Mouse (Mus musculus) right cerebral cortex, postnatal 4 days (tissue): ENCODE results near the gene Tradd.

Experiments
- DNase-seq: peaks from one replicate; pipeline ENCODE4 v3.0.0-alpha.2; 2022

The Tradd gene

DNA sequence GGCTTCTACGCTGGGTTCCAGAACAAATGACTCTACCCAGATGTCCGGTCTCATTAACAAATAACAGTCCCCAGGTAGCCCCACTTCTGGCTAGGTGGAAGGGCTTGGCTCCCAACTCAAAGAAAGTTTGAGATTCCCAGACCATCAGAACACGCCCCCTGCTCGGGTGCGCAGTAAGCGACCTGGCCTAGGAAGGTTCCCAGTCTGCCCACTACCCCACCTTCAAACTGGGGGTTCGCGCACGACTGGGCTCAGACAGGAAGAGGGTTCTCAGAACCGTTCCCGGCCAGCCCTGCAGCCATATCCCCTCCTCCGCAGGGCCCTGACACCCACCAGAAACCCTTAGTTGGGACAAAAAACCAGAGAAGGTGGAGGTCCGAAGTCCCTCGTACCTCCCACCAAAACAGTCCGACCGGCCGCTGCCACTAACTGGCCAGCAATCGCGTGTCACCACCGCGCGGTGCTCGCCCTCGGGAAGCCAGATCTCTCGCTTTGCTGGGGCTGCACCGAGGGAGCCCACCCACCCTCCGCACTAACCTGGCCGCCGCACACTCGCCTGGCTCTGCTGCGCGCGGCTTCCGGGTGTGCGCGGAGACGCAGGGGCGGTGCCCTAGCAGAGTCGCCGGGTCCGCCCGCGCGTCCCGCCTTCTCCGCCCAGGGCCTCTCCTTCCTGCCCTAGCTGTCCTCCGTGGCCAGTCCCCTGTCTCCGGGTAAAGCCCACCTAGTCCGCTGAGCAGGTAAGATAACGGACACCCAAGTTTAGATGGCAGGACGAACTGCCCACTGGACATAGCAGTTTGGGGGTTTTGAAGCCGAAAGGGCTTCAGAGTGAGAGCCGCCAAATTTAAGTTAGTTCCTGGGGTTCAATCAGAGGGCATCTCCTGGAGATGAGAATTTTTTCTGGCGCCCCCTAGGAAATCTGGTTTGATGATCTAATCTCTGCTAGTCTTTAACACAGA lies at the start of gene Tradd, which contains the start of gene Fbxl8:
Gene Tradd, minus strand, starts transcription at position 586 of the 959 bp plus-strand sequence.
Gene Fbxl8, plus strand, starts transcription at position 625 of the 959 bp plus-strand sequence.
- no peak for DNase-seq

DNA sequence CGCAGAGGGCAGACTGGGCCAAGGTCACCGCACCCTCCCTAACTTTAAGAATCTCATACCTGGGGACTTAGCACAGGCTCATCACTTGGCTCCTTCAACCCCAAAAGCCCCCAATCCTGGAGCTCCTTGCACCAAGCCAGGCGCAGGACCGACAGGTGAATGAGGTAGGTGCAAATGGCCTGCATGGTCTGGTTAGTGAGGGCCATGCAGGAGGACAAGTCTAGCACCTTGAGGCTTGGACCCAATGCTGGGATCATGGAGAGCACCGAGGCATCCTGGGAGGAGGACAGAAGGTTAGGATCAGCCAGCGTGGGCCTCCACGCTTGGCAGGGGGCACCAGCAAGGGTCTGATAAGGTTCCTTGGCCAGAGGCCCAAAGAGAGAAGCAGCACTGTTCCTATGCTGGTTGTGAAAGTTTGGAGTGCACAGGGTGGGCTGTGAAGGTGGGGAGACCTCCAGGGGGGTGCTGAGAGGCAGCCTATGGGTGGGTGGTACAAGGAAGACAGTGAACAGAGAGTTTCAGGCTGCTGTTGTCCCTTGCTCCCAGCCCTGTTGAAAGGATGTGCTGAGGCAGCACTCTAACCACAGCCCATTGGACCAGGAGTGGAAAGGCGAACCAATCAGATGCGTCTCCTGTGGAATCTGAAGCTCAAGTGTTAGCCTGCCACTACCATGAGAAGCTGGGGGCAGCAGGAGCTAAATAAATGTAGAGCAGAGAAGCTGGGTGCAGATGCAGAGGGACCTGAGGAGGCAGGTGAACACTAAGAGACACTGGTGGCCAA lies 49.4 kb upstream of the Tradd start:
- DNase-seq: no peak

DNA sequence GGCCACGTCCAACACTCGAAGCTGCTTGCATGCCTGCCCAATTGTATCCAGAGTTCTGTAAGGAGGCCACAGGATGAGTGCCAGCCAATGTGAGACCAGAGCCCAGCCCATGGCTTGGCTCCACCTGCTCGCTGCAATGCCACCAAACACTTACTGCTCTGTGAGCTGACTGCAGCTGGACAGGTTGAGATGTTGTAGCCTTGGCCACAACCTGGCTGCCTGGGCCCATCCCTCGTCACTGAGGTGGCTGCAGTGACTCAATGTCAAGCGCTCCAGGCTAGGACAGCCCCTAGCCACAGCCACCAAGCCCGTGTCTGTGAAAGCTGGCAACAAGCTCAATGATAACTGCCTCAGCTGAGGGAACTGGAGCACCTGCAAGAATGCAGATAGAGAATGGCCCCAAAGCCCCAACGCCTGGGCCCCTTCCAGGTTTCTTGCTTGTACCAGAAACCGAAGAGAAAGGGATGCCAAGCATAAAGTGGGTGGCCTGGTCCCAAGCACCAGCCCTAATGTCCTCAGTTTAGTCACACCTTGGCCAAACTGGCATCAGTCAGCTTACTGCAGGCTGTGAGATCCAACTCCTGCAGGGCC lies 48.6 kb upstream of the Tradd start:
- no peak for DNase-seq

DNA sequence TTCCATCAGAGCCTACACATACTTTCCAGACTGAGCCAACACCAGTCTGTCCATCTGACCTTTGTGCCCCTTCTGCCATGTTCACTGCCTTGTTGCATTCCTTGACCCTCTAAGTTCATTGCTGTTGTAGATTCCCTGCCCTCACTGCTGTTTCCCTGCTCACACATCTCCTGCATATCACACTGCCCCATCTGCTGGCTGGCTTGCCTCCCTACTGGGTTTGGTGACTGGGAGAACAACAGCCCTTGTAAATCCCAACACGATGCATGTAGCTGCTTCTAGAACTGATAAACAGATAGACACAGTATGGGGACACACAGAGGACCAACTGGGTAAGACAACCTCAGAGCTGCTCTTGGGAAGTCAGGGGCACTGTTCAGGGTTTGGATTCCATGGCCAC lies 47.3 kb upstream of the Tradd start:
- no peak for DNase-seq

DNA sequence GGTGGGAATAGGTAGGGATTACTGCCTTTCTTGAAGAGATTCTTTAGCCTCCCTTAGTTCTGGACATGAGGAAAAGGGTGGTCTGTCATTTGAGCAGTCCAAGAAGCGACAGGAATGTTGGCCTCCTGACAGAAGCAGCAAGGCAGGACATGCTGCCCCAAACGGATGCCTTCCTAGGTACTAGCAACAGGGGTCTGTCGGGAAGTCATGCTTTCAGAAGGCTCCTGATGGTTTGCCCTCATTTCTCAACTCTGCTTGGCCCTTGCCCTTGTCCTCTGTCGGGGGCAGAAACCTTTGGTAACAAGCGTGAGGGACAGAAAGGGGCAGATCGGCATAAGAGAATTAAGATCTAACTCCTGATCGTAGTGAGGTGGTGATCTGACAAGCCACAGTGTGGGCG lies 45.7 kb upstream of the Tradd start:
- DNase-seq: no peak

DNA sequence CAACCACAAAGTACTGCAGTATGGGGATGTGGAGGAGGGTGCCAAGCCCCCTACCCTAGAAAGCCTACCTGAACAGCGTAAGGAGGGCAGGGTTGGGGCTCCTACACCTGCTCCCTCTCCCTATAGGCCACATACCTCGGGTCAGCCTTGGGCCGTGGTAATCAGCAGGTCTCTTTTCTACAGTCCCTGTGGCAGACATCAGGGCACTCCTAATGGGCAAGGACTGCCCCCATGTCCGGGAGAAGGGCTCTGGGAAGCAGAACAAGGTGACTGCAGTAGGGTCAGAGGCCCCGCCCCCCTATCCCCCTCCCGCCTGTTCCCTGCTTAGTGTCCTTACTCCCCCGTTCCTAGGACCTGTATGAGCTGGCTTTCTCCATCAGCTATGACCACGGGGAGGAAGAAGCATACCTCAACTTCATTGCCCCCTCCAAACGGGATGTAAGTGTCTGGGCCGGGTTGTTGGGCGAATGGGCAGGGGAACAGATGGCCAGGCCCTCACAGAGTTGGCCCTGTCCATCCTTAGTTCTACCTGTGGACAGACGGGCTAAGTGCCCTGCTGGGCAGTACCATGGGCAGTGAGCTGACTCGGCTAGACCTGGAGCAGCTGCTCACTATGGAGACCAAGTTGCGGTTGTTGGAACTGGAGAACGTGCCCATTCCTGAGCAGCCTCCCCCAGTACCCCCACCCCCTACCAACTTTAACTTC lies 44.9 kb upstream of the Tradd start:
- DNase-seq: no peak

DNA sequence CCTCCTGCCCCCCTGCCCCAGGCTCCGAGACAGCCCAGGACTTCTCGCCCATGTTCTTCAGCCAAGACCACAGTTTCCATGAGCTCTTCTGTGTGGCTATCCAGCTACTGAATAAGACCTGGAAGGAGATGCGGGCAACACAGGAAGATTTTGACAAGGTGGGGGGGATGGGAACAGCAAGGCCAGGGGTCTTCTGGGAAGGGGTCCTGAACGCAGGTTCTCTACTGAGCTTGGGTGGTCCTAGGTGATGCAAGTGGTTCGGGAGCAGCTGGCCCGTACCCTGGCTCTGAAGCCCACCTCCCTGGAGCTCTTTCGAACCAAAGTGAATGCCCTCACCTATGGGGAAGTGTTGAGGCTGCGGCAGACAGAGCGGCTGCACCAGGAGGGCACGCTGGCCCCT lies 44.0 kb upstream of the Tradd start:
- no peak for DNase-seq

DNA sequence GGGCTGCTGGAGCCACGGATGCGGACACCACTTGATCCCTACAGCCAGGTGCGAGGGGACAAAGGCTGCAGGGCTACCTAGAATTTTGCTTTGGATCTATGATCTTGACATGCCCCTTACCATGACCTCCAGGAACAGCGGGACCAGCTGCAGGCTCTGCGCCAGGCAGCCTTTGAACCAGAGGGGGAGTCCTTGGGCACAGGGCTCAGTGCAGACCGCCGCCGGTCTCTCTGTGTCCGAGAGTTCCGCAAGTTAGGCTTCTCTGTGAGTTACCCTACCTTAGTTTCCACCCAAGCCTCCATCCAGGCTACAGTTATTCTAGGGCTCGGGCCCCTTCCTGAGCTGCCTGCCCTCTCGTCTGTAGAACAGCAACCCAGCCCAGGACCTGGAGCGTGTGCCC lies 43.3 kb upstream of the Tradd start:
- no peak for DNase-seq

DNA sequence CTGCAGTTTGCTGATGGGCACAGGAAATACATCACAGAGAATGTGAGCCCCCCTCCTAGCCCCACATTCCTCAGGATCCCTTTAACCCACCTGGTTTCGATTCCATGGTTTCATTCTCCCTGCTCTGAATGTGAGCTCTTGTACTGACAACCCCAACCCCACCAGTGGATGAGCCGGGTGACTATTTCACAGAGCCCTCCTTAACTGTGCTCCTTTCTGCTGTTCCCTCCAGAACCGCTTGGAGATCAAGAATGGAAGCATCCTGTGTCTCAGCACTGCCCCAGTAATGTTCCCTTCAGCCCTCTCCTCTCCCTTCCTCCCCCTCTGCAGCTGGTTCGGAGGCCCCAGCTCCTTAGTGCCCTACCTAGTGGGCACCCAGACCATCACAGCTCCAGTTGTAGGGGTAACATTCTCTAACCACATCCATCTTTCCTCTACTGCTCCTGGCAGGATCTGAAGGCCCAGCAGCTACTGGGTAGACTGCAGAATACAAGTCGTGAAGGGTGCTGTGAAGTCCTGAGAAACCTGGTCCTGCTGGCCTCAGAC lies 41.8 kb upstream of the Tradd start:
- DNase-seq: no peak

DNA sequence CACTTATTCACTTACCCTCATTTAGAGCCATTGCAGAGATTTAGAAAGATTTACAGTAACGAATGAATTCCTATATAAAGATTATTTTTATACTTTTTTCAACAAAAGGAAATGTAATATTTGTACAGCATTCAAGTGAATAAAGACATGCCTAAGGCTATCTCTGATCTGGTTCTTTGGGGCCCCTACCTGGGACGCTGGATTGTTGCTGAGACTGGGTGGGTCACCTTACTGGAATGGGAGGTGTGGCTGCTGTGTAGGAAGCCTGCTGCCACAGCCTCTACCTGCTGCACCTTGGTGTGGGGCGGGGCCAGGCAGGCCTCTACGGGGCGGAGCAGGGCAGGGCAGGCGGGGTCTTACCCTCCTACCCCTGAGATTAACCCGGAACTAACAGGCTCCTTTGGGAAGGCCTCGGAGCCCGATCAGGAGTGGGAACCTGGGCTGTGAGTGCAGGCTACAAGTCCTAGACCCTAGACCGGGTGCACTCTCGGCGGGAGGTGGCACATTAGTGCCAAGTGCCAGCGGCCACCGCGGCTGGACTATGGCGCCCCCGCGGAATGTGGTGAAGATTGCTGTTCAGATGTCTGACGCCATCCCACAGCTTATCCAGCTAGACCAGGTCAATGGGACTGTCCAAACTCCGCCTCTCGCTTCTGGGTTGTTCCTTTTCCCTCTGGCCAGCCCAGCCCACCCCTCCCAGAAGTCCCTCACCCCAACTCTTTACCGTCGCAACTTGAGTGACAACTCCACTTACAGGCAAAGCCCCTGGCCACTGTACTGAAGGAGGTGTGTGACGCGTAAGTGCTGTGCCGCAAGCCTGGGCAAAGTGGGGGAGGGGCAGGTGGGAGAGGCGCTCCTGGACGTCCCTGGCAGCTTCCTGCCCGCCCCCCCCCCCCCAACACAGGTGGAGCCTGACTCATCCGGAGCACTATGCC lies 41.1 kb upstream of the Tradd start, which contains the start of gene Elmo3:
Gene Elmo3, plus strand, starts transcription at position 391 of the 935 bp plus-strand sequence.
- DNase-seq: peak; percentile 63

DNA sequence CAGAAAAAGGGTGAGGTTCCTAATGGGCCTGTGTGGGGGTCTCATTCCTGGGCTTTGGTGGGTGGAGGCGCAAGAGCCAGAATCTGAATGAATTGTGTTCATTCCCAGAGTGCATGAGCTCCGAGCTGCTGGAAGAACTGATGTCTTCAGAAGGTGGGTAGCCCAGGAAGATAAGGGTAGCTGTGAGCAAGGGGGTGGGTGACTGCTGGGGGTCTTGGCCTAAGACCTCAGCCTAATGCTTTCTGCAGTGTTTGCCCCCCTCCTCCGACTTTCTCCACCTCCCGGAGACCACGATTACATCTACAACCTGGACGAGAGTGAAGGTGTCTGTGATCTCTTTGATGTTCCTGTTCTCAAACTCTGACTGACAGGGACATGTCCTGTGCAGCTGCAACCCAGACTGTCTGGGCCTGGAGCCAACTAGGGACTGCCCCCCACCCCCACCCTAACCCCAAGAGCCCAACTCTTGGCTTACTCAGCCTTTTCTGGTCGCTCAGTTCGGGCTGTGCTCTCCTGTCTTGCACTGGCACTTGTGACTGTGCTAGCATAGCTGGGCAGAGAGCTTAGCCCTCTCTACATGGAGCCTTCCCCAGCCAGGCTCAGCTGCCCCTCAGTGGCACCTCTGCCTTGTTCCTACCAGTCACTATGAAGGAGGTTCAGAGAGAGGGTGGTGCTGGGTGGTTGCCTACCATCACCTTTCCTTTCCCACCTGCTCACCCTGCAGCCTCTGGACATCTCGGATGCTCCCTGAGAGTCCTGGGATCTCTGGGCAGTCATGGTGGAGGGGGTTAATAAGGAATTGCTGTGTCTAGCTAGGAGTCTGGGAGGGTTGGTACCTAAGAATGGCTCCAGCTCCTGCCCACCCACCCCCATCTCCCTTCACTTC lies 40.2 kb upstream of the Tradd start:
- DNase-seq: no peak

DNA sequence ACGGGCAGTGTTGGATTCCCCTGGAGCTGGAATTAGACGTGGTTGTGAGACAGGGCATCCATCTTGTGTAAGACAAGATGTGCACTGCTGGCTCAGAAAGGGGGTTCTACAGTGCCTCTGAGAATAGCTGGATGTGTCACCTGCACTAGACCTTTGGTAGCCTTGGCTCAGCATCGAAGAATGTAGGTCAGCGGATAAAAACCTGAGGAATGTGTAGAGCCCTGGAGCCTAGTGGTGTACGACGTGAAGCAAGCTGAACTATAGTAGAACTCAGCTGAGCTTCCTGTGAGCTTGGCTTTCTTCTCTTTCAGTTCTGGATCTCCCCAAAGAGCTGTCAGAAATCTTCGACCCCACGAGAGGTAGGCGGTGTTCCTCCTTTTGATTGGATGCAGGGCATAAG lies 39.5 kb upstream of the Tradd start:
- no peak for DNase-seq

DNA sequence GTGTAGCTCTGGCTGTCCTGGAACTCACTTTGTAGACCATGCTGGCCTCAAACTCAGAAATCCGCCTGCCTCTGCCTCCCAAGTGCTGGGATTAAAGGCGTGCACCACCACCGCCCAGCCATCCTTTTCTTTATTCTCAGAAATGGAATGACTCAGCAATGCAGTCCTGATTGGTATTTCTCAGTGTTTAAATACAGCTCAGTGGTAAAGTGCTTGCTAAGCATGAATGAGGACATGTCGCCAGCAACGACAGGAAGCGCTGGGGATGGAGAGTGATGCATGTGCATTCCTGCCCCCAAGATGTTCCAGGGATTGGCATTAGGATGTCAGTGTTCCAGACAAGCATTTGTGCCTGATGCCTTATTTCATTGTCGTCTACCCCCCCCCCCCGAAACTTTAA lies 39.0 kb upstream of the Tradd start:
- DNase-seq: no peak

DNA sequence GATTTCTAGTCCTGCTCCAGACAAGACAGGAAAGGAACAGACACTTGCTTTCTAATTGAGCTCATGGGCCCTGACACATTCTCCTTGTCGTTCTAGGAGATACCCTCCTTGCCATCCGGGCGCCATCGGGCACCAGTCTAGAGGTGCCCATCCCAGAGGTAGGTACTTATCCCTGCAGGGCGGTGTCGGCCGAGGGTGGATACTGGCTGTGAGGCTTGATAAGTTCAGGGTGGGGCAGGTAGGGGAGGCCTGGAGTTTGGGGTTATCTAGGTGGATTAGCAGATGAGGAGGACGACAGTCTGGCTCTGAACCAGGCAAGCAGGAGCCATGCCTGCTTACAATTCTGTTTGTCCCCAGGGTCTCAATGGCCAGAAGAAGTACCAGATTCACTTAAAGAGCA lies 35.6 kb upstream of the Tradd start:
- no peak for DNase-seq

DNA sequence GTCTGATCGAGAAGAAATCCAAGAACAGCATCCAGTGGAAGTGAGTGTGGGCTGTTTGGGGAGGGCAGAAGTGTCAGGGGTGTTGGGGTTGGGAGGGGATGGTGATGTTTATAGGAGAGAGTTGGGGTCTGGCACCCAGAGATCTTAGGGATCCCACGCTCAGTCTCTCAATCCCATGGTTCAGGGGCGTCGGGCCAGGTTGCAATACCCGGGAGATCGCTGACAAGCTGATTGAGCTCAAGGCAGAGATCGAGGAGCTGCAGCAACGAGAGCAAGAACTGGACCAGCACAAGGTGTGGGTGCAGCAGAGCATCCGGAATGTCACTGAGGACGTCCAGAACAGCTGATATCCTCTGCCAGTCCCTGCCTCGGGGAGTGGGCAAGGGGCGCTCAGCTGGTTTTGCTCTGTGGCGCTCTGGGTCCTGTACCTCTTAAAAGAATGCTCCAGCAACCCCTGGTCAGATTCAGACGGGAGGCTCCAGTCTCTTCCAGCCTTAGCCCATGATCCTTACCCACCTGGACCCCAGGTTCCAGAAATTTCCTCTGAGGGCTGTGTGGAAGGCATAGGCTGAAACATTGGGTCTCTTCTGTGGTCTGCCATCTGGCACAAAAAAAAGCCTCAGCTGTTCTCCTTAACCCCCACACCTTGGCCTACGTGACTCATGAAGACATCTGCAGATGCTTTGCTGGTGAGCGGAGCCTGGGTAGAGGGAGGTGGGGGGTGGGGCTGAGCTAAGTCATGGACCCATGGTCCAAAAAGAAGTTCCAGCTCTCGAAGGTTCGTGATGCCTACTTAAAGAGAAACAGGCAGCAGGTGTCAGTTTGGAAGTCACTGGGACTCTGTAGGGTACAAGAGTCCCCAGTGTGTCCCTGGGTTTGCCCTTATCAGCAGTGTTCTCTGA lies 34.2 kb upstream of the Tradd start:
- no peak for DNase-seq

DNA sequence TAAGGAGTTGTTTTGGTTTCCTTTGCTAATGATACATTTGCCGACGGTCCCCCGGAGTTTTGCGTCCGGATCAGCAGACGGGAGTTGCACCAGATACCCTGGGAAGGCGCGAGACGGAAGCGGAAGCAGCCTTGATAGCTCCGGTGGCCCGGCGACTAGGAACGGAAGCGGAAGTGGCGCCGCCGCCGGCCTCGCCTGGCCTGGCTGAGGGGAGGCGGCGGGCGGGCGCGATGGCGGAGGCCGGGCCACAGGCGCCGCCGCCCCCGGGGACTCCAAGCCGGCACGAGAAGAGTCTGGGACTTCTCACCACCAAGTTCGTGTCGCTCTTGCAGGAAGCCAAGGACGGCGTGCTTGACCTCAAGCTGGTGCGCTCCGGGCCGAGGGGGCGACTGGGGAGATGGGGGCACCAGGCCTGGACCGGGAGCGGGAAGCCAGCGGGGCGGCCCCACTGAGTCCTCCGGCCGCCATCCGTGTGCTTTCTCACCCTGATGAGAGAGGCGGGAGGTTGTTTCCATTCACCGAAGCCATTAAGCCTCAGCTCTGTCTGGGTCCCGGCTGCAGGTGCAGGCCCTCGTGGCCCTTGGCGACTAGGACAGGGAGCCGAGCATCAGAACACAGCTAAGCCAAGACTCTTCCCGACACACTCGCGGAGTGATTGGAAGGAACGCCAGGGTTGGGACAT lies 33.2 kb upstream of the Tradd start, which contains the start of gene E2f4:
Gene E2f4, plus strand, starts transcription at position 153 of the 682 bp plus-strand sequence.
- DNase-seq: peak; percentile 89

DNA sequence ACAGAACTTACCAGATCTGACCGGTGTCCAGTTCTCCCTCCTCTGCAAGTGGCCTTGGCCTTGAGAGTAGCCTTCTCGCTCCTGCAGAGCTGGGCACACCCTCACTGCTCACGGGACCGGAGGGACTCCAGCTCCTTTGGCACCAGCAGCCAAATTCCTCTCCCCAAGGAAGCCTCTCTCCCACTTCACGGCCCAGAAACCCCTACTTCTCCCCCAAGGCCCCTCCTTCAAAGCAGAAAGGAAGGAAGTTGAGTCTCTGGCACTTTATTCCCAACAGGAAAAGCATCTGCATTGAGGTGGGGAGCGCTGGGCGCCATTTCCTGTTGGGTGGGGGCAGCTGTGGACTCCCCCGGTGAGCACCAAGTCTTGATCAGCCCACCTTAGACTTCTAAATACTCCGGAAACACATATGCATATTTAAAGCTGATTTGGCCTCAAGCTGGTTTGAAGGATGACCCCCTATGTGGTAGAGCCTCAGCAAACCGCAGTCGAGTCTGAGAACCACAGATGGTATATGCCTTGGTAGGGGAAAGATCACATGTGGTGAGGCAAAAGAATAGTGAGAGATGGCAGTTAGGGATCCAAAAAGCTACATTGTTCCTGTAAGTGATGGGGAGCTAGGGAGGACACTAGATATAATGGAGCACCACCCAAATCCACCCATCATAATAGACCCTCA lies 31.6 kb upstream of the Tradd start, which contains the start of gene Exoc3l:
Gene Exoc3l, minus strand, starts transcription at position 207 of the 679 bp plus-strand sequence.
- no peak for DNase-seq

DNA sequence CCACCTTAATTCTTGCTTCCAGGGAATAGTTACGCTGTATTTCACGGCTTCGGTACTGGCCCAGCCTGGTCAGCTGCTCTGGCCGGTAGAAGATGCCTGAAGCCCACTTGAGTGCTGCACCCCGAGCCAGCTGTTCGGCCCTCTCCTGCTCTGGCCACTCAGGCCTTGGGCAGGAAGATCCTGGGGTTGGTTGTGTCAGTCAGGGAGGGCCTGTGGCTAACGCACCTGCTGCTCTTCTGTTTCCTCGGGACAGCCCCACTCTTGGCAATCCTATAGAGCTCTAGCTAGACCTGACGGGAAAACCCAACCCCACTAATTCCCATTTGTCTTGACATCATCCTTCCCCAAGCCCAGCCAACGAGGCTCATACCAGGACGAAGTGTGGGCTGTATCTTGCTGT lies 30.8 kb upstream of the Tradd start:
- DNase-seq: no peak
